Comparison of ENCODE assay signal across 8 mouse cellular contexts in the genomic region with DNA sequence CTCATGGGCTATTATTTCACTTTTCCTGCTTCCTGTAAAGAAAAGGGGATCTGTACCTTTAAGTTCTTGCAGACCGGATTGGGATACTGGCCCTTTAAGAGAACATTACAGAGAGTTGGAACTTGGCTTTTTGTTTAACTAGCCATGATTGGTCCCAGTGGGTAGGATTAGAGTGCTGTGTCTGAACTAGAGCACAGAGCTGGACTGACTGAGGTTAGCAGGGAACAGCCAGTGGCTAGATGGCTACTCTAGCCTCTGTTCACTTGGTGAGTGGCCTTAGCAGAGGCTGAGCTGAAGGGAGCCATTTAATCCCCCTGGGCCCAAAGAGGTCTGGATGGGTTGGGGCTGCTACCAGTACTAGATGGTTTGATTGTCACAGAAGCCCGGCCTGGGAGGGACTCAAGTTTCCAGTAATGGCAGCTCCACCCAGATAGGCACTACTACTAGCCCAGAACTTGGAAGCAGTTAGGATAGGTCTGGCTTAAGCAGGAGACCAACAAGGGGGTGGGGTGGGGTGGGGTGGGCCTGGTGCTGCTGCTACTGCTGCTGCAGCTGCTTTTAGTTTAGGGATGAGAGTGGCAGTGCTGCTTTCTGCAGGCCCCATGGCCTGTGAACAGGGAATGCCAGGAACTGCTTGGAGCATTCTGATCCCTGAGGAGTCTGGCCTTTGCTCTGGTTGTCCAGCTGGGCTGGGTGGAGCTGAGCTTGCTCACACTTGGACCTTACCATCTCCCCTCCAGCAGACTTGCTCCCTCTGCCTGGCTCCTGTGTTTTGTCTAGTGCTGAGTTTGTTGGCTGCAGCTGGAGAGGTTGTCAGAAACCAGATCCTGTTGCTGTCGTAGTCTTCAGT.
DNase-seq lines count a peak whose midpoint lies in the region; ATAC-seq lines count a peak whose summit lies in the region.

No protein-coding gene starts in this region.

- 58% methylated on average over 3 of the region's 3 CpGs for WGBS in hindbrain, embryonic 10.5 days
- 67% methylated on average over 3 of the region's 3 CpGs for WGBS in hindbrain, embryonic 14.5 days
- WGBS in forebrain, embryonic 12.5 days, result 39% methylated on average over 3 of the region's 3 CpGs
- 44% methylated on average over 3 of the region's 3 CpGs for WGBS in limb, embryonic 10.5 days
- WGBS in midbrain, embryonic 15.5 days, result 36% methylated on average over 3 of the region's 3 CpGs

- H3K27ac ChIP-seq in hindbrain, embryonic 10.5 days, result peak overlapping the region; percentile 50
- H3K27ac ChIP-seq in hindbrain, embryonic 14.5 days, result no peak overlapping the region
- H3K27ac ChIP-seq in forebrain, embryonic 12.5 days, result peak overlapping the region; percentile 75
- H3K27ac ChIP-seq in limb, embryonic 10.5 days, result peak overlapping the region; percentile 66
- H3K27ac ChIP-seq in midbrain, embryonic 15.5 days, result peak overlapping the region; percentile 31; the same call in 1 of the 2 replicates

- H3K9ac ChIP-seq in hindbrain, embryonic 14.5 days, result no peak overlapping the region
- H3K9ac ChIP-seq in forebrain, embryonic 12.5 days, result peak overlapping the region; percentile 14; the same call in 1 of the 2 replicates
- no peak overlapping the region for H3K9ac ChIP-seq in midbrain, embryonic 15.5 days

- peak; percentile 16 for DNase-seq in hindbrain, embryonic 10.5 days (ENCODE audit: low spot score)
- DNase-seq in hindbrain, embryonic 14.5 days (ENCODE audit: low spot score), result no peak
- DNase-seq in heart, postnatal 14 days, result peak; percentile 61 to 67
- peak; percentile 46 for DNase-seq in limb, embryonic 10.5 days (ENCODE audit: low spot score)
- no peak for DNase-seq in thymus, postnatal 0 days (ENCODE audit: low spot score)
- DNase-seq in left cerebral cortex, postnatal 4 days, result no peak

- H3K4me3 ChIP-seq in hindbrain, embryonic 10.5 days, result no peak overlapping the region
- H3K4me3 ChIP-seq in hindbrain, embryonic 14.5 days (replicated peaks; ENCODE audit: low read length), result no peak overlapping the region
- H3K4me3 ChIP-seq in forebrain, embryonic 12.5 days (replicated peaks), result no peak overlapping the region
- H3K4me3 ChIP-seq in limb, embryonic 10.5 days, result peak overlapping the region; percentile 20; the same call in 1 of the 2 replicates
- no peak overlapping the region for H3K4me3 ChIP-seq in midbrain, embryonic 15.5 days

- peaks cover 85% of the 10 kb centered on the region for H3K4me1 ChIP-seq in hindbrain, embryonic 10.5 days (replicated peaks)
- peaks cover 48% of the 10 kb centered on the region for H3K4me1 ChIP-seq in hindbrain, embryonic 14.5 days (replicated peaks; ENCODE audit: control insufficient read depth, insufficient read depth, low read length)
- peaks cover 75% of the 10 kb centered on the region for H3K4me1 ChIP-seq in forebrain, embryonic 12.5 days
- H3K4me1 ChIP-seq in limb, embryonic 10.5 days, result peaks cover 88% of the 10 kb centered on the region
- peaks cover 72% of the 10 kb centered on the region for H3K4me1 ChIP-seq in midbrain, embryonic 15.5 days

- no peaks in the 10 kb centered on the region for H3K27me3 ChIP-seq in hindbrain, embryonic 10.5 days (ENCODE audit: insufficient read depth, poor library complexity, severe bottlenecking)
- no peaks in the 10 kb centered on the region for H3K27me3 ChIP-seq in hindbrain, embryonic 14.5 days (ENCODE audit: control insufficient read depth, insufficient read depth, low read length)
- no peaks in the 10 kb centered on the region for H3K27me3 ChIP-seq in forebrain, embryonic 12.5 days
- no peaks in the 10 kb centered on the region for H3K27me3 ChIP-seq in limb, embryonic 10.5 days (ENCODE audit: low read depth, poor library complexity, severe bottlenecking)
- H3K27me3 ChIP-seq in midbrain, embryonic 15.5 days (replicated peaks), result no peaks in the 10 kb centered on the region

- no peak overlapping the region for H3K4me2 ChIP-seq in hindbrain, embryonic 14.5 days (replicated peaks)
- peak overlapping the region; percentile 17 for H3K4me2 ChIP-seq in forebrain, embryonic 12.5 days
- no peak overlapping the region for H3K4me2 ChIP-seq in midbrain, embryonic 15.5 days

- H3K36me3 ChIP-seq in hindbrain, embryonic 10.5 days, result peaks cover 1% of the 10 kb centered on the region; the same call in 1 of the 2 replicates
- H3K36me3 ChIP-seq in hindbrain, embryonic 14.5 days (replicated peaks; ENCODE audit: control insufficient read depth, insufficient read depth), result no peaks in the 10 kb centered on the region
- 0 out of 2 replicates have a peak, but pooled peaks cover 3% of the 10 kb centered on the region for H3K36me3 ChIP-seq in forebrain, embryonic 12.5 days (replicated peaks)
- peaks cover 21% of the 10 kb centered on the region for H3K36me3 ChIP-seq in limb, embryonic 10.5 days
- no peaks in the 10 kb centered on the region for H3K36me3 ChIP-seq in midbrain, embryonic 15.5 days (replicated peaks)

- intact Hi-C loops in heart, postnatal 14 days (cut with DNase I), result loop anchor here (1.0 to 5.0 kb wide), 2 partner anchors 33 to 34 kb away; no protein-coding TSS in a partner anchor
- intact Hi-C loops in left cerebral cortex, postnatal 4 days (cut with DNase I), result no loop called here

- no peak for ATAC-seq in hindbrain, embryonic 14.5 days (ENCODE audit: low FRiP score)
- ATAC-seq in forebrain, embryonic 12.5 days (ENCODE audit: low FRiP score), result peak; percentile 32; the same call in 1 of the 2 replicates
- ATAC-seq in midbrain, embryonic 15.5 days (replicated peaks), result peak; percentile 30; the same call in 1 of the 2 replicates

- H3K9me3 ChIP-seq in hindbrain, embryonic 10.5 days, result no peaks in the 10 kb centered on the region
- H3K9me3 ChIP-seq in hindbrain, embryonic 14.5 days (ENCODE audit: control insufficient read depth, low read length), result no peaks in the 10 kb centered on the region
- no peaks in the 10 kb centered on the region for H3K9me3 ChIP-seq in forebrain, embryonic 12.5 days
- H3K9me3 ChIP-seq in limb, embryonic 10.5 days (replicated peaks), result no peaks in the 10 kb centered on the region; the same call in 1 of the 2 replicates
- H3K9me3 ChIP-seq in midbrain, embryonic 15.5 days, result no peaks in the 10 kb centered on the region

Comparison
In these comparisons a context has a peak if more than half of its experiments do, and no peak if none do; other contexts are left out.
1. DNase-seq: peak in hindbrain, embryonic 10.5 days (single experiment), heart, postnatal 14 days (2 of 2) and limb, embryonic 10.5 days (single experiment); none in hindbrain, embryonic 14.5 days (single experiment), thymus, postnatal 0 days (single experiment) and left cerebral cortex, postnatal 4 days (single experiment).